Mouse (Mus musculus) mouse trophoblast stem cell (cell line): Measurements from ENCODE around the gene Slc11a2.
"Not testable (repeated sequence)": the region's sequence is repeated elsewhere in the genome, so short reads cannot be mapped to it uniquely, and the experiment has no call there.

Source experiments
- in situ Hi-C, 2 experiments: fragments of 300-500 bp; cut with MseI, MboI; formaldehyde crosslinking; loops; 2 replicates in 1 of 2; 3 replicates in 1 of 2; pipeline ENCODE4 v1.15.1; 2025

The Slc11a2 gene

DNA sequence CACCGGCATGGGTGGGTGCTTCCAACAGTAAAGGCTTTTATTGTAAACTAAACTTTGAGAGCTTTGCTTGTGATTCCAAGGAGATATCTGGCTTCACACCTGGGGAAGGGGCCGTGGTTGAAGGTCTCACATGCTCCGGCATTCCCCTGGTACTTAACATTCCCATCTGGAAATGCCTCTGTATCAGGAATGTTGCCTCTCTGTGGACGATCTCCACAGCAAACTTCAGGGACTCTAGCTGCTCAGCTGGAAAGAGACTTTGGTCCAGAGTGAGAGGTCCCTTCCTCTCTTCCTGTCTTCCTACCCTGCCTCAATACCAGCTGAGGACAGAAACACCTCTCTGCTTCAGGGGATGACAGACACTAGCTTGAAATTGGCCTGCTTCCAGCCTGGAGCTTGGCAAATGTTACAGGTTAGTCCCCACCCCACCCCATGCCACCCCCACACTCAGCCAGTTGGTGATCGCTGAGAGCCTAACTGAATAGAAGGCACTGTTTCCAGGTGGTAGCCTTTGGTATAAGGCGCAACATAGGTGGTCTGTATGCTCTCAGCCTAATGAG, 73.3 kb downstream of the Slc11a2 start:
- in situ Hi-C loops, result no loop called here

DNA sequence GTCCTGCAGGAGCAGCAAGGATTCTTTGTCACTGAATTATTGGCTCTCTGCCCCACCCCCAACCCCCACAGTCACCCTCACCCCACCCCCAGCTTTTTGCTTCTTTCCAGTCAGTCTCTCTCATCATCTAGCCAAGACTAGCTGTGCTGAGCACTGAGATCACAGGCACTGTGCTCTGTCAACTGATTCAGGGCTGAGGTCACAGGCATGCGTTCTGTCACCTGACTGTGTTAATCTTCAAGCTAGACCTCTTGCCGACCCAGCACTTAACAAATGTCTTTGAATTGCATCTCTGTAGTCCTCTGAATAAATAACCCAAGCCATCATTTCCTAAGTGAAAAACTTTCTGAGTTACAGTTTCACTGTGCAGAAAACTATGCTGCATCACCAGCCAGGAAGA, 75.4 kb downstream of the Slc11a2 start:
- in situ Hi-C loops, result no loop called here

- in situ Hi-C loops, result no loop called here
These were observed 78.1 kb downstream of the Slc11a2 start for GRCm38 (mm10) chr15:100346761-100347160.

DNA sequence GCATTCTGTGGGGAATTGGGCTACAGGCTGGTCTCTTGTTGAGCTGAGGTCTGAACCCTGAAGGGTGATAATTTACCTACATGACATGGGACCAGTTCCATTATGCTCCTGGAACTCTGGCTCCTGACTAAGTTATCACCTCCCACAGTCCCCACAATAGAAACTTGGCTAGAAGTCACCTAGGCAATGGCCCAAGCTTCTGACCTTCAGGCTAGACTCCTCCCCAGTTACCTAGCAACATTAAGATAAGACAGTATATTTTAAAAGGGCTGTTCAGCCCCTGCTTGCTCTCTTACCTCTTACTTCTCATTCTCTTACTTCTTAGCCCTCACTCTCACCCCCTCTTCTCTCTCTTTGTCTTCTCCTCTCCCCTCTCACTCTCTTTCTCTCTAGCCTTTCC, 79.4 kb downstream of the Slc11a2 start:
- in situ Hi-C loops, result no loop called here

DNA sequence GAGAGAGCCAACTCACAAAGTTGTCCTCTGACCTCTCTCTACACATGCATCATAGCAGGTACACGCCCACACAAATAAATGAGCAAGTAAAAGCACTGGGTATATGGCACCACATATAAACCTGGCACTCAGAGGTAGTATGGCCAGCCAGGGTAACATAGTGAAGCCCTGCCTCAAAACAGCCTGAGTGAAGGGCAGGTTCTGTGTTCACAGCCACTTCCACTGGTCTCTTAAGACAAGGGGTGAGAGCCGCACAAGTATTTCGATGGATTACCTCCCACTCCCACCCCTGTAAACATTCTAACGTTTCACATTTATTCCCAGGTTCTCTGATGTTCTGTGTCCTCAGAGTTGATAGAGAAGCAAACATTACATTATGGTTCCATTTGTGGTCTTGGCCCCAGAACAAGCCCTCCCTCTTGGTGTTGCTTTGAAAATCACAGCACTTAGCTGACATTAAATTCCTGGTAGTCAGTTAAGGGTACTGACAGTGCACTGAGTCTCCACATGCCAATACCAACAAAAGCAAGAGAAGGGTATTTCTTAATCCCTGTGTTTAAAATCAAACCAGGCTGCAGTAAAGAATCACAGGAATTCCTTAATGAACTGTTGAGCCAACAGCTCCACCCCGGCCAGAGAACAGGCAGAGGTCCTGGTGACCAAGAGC, 83.4 kb downstream of the Slc11a2 start:
- in situ Hi-C loops, result not testable (repeated sequence)
